In genomic region chr10:96107825-96108224, GRCm38 (mm10) we compare ENCODE assay signal across 38 mouse cellular contexts. TPM values are rescaled to one million over a fixed set of nuclear protein-coding genes. Genes with fewer than 3 reads are reported as not detected.
DNase-seq lines count a peak whose midpoint lies in the region; ATAC-seq and TF ChIP-seq lines count a peak whose summit lies in the region.
"Had no signal": no experiment of that assay in that cellular context is flagged by ENCODE, and none has a peak within 500 bp of the region (broad histone marks: within the 10 kb centered on the region; RNA-seq: fewer than 3 reads in every experiment).

No protein-coding gene starts in this region.

- no peak for TF ChIP-seq POLR2A in lung, adult 2 months (IDR thresholded peaks at IDR 0.05; ENCODE audit: borderline replicate concordance, extremely low read depth, low read depth, low read length)

- DNase-seq in heart, adult 11 months, result peak; percentile 8
- DNase-seq in heart, adult 9 months (ENCODE audit: low spot score in 2 of 2), result no peak
- DNase-seq in lung, embryonic 14.5 days, result peak; percentile 16
- no peak for DNase-seq in lung, adult 2 months
- no peak for DNase-seq in urinary bladder, postnatal 36 days (ENCODE audit: low spot score in 2 of 2)
- no peak for DNase-seq in left cerebral cortex, postnatal 25 days (ENCODE audit: low spot score in 2 of 2)
- DNase-seq: adrenal gland, postnatal 36 days; cerebellum, adult 18-20 months; cerebellum, postnatal 14 days; gastrocnemius, postnatal 10 days; heart, postnatal 36 days; kidney, adult 11 months; kidney, postnatal 36 days; liver, embryonic 13.5 days; midbrain, embryonic 14.5 days; right cerebral cortex, adult 18-20 months; thymus, adult 2 months; thymus, postnatal 36 days had no signal

- no peaks in the 10 kb centered on the region for H3K9me3 ChIP-seq in lung, embryonic 14.5 days (ENCODE audit: low read depth, low read length)
- H3K9me3 ChIP-seq in intestine, embryonic 16.5 days (ENCODE audit: control insufficient read depth, low read length), result peaks cover 4% of the 10 kb centered on the region; the same call in 1 of the 2 replicates
- H3K9me3 ChIP-seq: hindbrain, embryonic 12.5 days; liver, embryonic 13.5 days had no signal

- H3K27me3 ChIP-seq in lung, embryonic 14.5 days (ENCODE audit: insufficient read depth, low read length), result no peaks in the 10 kb centered on the region
- no peaks in the 10 kb centered on the region for H3K27me3 ChIP-seq in intestine, embryonic 16.5 days (replicated peaks; ENCODE audit: control insufficient read depth, insufficient read depth, low read length)
- H3K27me3 ChIP-seq: forebrain, embryonic 13.5 days; hindbrain, embryonic 12.5 days; liver, embryonic 13.5 days had no signal

- no peak for TF ChIP-seq CTCF in lung, embryonic 14.5 days (IDR thresholded peaks at IDR 0.05; ENCODE audit: low read depth)
- TF ChIP-seq CTCF in lung, adult 2 months (IDR thresholded peaks at IDR 0.05; ENCODE audit: insufficient read depth, low read length), result no peak

- no peaks in the 10 kb centered on the region for H3K36me3 ChIP-seq in lung, embryonic 14.5 days (ENCODE audit: insufficient read depth)
- no peaks in the 10 kb centered on the region for H3K36me3 ChIP-seq in intestine, embryonic 16.5 days (ENCODE audit: control insufficient read depth, insufficient read depth, low read length)
- H3K36me3 ChIP-seq: hindbrain, embryonic 12.5 days; liver, embryonic 13.5 days had no signal

- H3K9ac ChIP-seq in lung, embryonic 14.5 days, result no peak overlapping the region
- no peak overlapping the region for H3K9ac ChIP-seq in intestine, embryonic 16.5 days (ENCODE audit: low read depth, low read length)
- H3K9ac ChIP-seq: forebrain, embryonic 13.5 days; hindbrain, embryonic 12.5 days; liver, embryonic 13.5 days had no signal

- no peaks in the 10 kb centered on the region for H3K4me1 ChIP-seq in lung, embryonic 14.5 days (ENCODE audit: insufficient read depth)
- no peaks in the 10 kb centered on the region for H3K4me1 ChIP-seq in lung, adult 2 months (ENCODE audit: control insufficient read depth, insufficient read depth, low read length)
- H3K4me1 ChIP-seq in intestine, embryonic 16.5 days (ENCODE audit: control insufficient read depth, insufficient read depth, low read length), result no peaks in the 10 kb centered on the region
- H3K4me1 ChIP-seq: forebrain, embryonic 13.5 days; hindbrain, embryonic 12.5 days had no signal

- 21% methylated on average over 1 of the region's 1 CpGs for WGBS in lung, embryonic 14.5 days
- WGBS in lung, adult 2 months, result 36% methylated on average over 1 of the region's 1 CpGs
- WGBS in intestine, embryonic 16.5 days, result 24% methylated on average over 1 of the region's 1 CpGs

- ATAC-seq in lung, embryonic 14.5 days (ENCODE audit: insufficient read depth), result no peak
- peak; percentile 84 for ATAC-seq in intestine, embryonic 16.5 days
- ATAC-seq: CD4-positive, CD25-positive, alpha-beta regulatory T cell, adult 4 months; forebrain, embryonic 13.5 days; hindbrain, postnatal 0 days had no signal

- no peak overlapping the region for H3K4me3 ChIP-seq in lung, embryonic 14.5 days (ENCODE audit: low read depth, low read length)
- no peak overlapping the region for H3K4me3 ChIP-seq in lung, adult 2 months (replicated peaks; ENCODE audit: extremely low read depth, low read depth, low read length)
- no peak overlapping the region for H3K4me3 ChIP-seq in intestine, embryonic 16.5 days (ENCODE audit: low read length)
- H3K4me3 ChIP-seq: forebrain, embryonic 13.5 days; hindbrain, embryonic 12.5 days; liver, embryonic 13.5 days had no signal

- no peak overlapping the region for H3K27ac ChIP-seq in lung, embryonic 14.5 days (ENCODE audit: low read depth)
- H3K27ac ChIP-seq in intestine, embryonic 16.5 days (ENCODE audit: low read length), result no peak overlapping the region
- H3K27ac ChIP-seq: forebrain, embryonic 13.5 days; hindbrain, embryonic 12.5 days; hindbrain, postnatal 0 days; liver, embryonic 13.5 days; macrophage had no signal

- intact Hi-C loops in left cerebral cortex, postnatal 25 days (cut with DNase I), result no loop called here

- H3K4me2 ChIP-seq in lung, embryonic 14.5 days, result no peak overlapping the region
- H3K4me2 ChIP-seq in intestine, embryonic 16.5 days (ENCODE audit: low read depth, low read length), result no peak overlapping the region
- H3K4me2 ChIP-seq: forebrain, embryonic 13.5 days; heart, embryonic 11.5 days; hindbrain, embryonic 12.5 days; liver, embryonic 13.5 days had no signal

RNA-seq across cellular contexts. Expression of gene Gm5426, which starts 28.6 kb away (rescaled TPM):
- not detected in 2 replicates for polyA plus RNA-seq in lung, embryonic 14.5 days (2014; fragmentation: Nextera tagmentation; extraction: Ambion mirVana)
- polyA plus RNA-seq in lung, adult 2 months (2012; rRNA removed), result not detected in 2 replicates
- polyA plus RNA-seq in intestine, embryonic 16.5 days (2015; fragmentation: Nextera tagmentation; extraction: Ambion mirVana), result not detected in 2 replicates
- not detected for total RNA-seq in left cerebral cortex, postnatal 25 days (2021)
- total RNA-seq: adrenal gland, adult 18-20 months; adrenal gland, postnatal 36 days; gastrocnemius, postnatal 10 days; granulocyte monocyte progenitor cell, adult 5-6 weeks; heart, postnatal 36 days; hindbrain, postnatal 0 days; layer of hippocampus, adult 8-10 months; layer of hippocampus, postnatal 25 days; neutrophil, adult 5-6 weeks had no signal
- polyA plus RNA-seq: brain, embryonic 14.5 days; CD4-positive, CD25-positive, alpha-beta regulatory T cell, adult 4 months; cortical plate, adult 2 months; forebrain, embryonic 13.5 days; heart, embryonic 11.5 days; heart, embryonic 16.5 days; hindbrain, embryonic 12.5 days; hindbrain, postnatal 0 days; kidney, embryonic 16.5 days; limb, embryonic 11.5 days; liver, embryonic 13.5 days; lung, embryonic 16.5 days; macrophage; midbrain, embryonic 14.5 days; neural tube, embryonic 11.5 days; spleen, adult 2 months; thymus, adult 2 months had no signal

Comparison
In these comparisons a context has a peak if more than half of its experiments do, and no peak if none do; other contexts are left out.
1. DNase-seq: peak in heart, adult 11 months (single experiment) and lung, embryonic 14.5 days (single experiment); none in heart, adult 9 months (0 of 2), lung, adult 2 months (single experiment), urinary bladder, postnatal 36 days (0 of 2) and left cerebral cortex, postnatal 25 days (0 of 2).